Mouse (Mus musculus) kidney, adult 2 months (tissue): ENCODE results near the gene Alk.

Experiments
- CTCF ChIP-seq: fragments of 200-500 bp; conservative IDR thresholded peaks from 2 replicates; pipeline ENCODE4 v1.5.1; 2011; ENCODE audit warnings: low read depth, mild to moderate bottlenecking, control low read depth, low read length, moderate library complexity, mixed read lengths; ENCODE audit not compliant: insufficient read depth, insufficient read length
- POLR2A ChIP-seq: fragments of 200-500 bp; IDR thresholded peaks from one replicate; pipeline ENCODE4 v1.6.1; 2011; ENCODE audit warnings: low read depth, low read length, control low read depth

DNA sequence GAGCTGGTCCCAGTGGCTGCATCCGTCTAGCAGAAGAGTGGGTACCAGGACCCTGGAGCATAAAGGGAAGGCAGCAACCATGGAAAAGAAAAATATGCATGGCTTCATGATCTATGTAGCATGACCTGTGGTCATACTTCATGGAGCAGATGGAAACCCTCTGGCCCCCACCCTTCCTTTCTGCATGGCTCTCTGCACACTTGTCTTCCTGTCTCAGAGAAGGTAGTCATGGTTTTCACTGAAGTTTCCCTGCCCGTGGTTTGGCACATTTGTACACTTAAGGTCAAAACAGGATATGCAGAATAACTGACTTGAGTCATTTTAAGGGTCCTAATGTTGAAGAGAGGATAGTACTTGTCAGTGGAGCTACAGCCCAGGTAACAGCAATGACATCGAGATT is 16.8 kb downstream of the Alk start:
- TF ChIP-seq CTCF (no peak), POLR2A (no peak)
